Comparison of ENCODE assay signal across 9 mouse cellular contexts in genomic region chr2:71874836-71875235, GRCm38 (mm10). TPM values are rescaled to one million over a fixed set of nuclear protein-coding genes. Genes with fewer than 3 reads are reported as not detected.
A peak's percentile ranks its signal among the peaks of the same experiment; 100 is the strongest.
DNase-seq lines count a peak whose midpoint lies in the region; ATAC-seq lines count a peak whose summit lies in the region.
"Had no signal": no experiment of that assay in that cellular context is flagged by ENCODE, and none has a peak within 500 bp of the region (broad histone marks: within the 10 kb centered on the region; RNA-seq: fewer than 3 reads in every experiment).

No protein-coding gene starts in this region.

- intact Hi-C loops in heart, postnatal 25 days (cut with DNase I): loop anchor here (10.0 kb wide), 1 partner anchor 1400 kb away; the partner anchor contains the start of gene Sp9

- 0 out of 2 replicates have a peak overlapping the region, but pooled peaks have one; percentile 3 for H3K27ac ChIP-seq in heart, embryonic 15.5 days
- H3K27ac ChIP-seq in midbrain, embryonic 11.5 days (ENCODE audit: low read depth, low read length): no peak overlapping the region
- H3K27ac ChIP-seq in midbrain, embryonic 14.5 days (replicated peaks; ENCODE audit: low read depth, low read length): no peak overlapping the region
- no peak overlapping the region for H3K27ac ChIP-seq in limb, embryonic 13.5 days

- no peaks in the 10 kb centered on the region for H3K9me3 ChIP-seq in heart, embryonic 15.5 days (replicated peaks)
- no peaks in the 10 kb centered on the region for H3K9me3 ChIP-seq in midbrain, embryonic 11.5 days (ENCODE audit: control insufficient read depth, low read length)
- H3K9me3 ChIP-seq in midbrain, embryonic 14.5 days (ENCODE audit: control insufficient read depth, low read length): no peaks in the 10 kb centered on the region
- H3K9me3 ChIP-seq in limb, embryonic 13.5 days: no peaks in the 10 kb centered on the region

- 68% methylated on average over 2 of the region's 2 CpGs for WGBS in heart, embryonic 15.5 days
- 32% methylated on average over 2 of the region's 2 CpGs for WGBS in midbrain, embryonic 11.5 days
- WGBS in midbrain, embryonic 14.5 days: 33% methylated on average over 2 of the region's 2 CpGs
- 56% methylated on average over 2 of the region's 2 CpGs for WGBS in limb, embryonic 13.5 days

- H3K27me3 ChIP-seq in heart, embryonic 15.5 days: no peaks in the 10 kb centered on the region
- H3K27me3 ChIP-seq in midbrain, embryonic 11.5 days (ENCODE audit: control insufficient read depth, insufficient read depth, low read length): no peaks in the 10 kb centered on the region
- no peaks in the 10 kb centered on the region for H3K27me3 ChIP-seq in midbrain, embryonic 14.5 days (ENCODE audit: control insufficient read depth, insufficient read depth, low read length)
- no peaks in the 10 kb centered on the region for H3K27me3 ChIP-seq in limb, embryonic 13.5 days

- H3K9ac ChIP-seq in heart, embryonic 15.5 days: peak overlapping the region; percentile 32; the same call in 1 of the 2 replicates
- H3K9ac ChIP-seq in midbrain, embryonic 11.5 days (ENCODE audit: low read length): no peak overlapping the region
- H3K9ac ChIP-seq in midbrain, embryonic 14.5 days (replicated peaks; ENCODE audit: low read length): no peak overlapping the region
- no peak overlapping the region for H3K9ac ChIP-seq in limb, embryonic 13.5 days

- H3K4me1 ChIP-seq in heart, embryonic 15.5 days (replicated peaks): peaks cover 30% of the 10 kb centered on the region
- H3K4me1 ChIP-seq in midbrain, embryonic 11.5 days (ENCODE audit: control insufficient read depth, insufficient read depth, low read length): peaks cover 2% of the 10 kb centered on the region; the same call in 1 of the 2 replicates
- peaks cover 7% of the 10 kb centered on the region; the same call in 1 of the 2 replicates for H3K4me1 ChIP-seq in midbrain, embryonic 14.5 days (ENCODE audit: control insufficient read depth, insufficient read depth, low read length)
- peaks cover 22% of the 10 kb centered on the region for H3K4me1 ChIP-seq in limb, embryonic 13.5 days

- no peak for ATAC-seq in heart, embryonic 15.5 days (replicated peaks; ENCODE audit: insufficient number of reproducible peaks, insufficient read depth, low FRiP score, low read depth)
- no peak for ATAC-seq in midbrain, embryonic 11.5 days (ENCODE audit: low FRiP score)
- no peak for ATAC-seq in midbrain, embryonic 14.5 days (ENCODE audit: low FRiP score, low TSS enrichment)
- ATAC-seq in limb, embryonic 13.5 days (ENCODE audit: low FRiP score, low read depth): no peak

- peak overlapping the region; percentile 96 for H3K4me2 ChIP-seq in heart, embryonic 15.5 days
- H3K4me2 ChIP-seq in midbrain, embryonic 11.5 days: peak overlapping the region; percentile 9; the same call in 1 of the 2 replicates
- H3K4me2 ChIP-seq in midbrain, embryonic 14.5 days (ENCODE audit: low read length): no peak overlapping the region
- peak overlapping the region; percentile 86 for H3K4me2 ChIP-seq in limb, embryonic 13.5 days (replicated peaks)

- no peak for DNase-seq in heart, postnatal 25 days (ENCODE audit: low spot score)
- DNase-seq in midbrain, embryonic 11.5 days (ENCODE audit: low spot score, missing footprints): no peak
- no peak for DNase-seq in midbrain, embryonic 14.5 days
- DNase-seq in urinary bladder, postnatal 4 days (ENCODE audit: low spot score in 2 of 2): no peak
- no peak for DNase-seq in adrenal gland, adult 8-10 months
- DNase-seq: kidney, postnatal 10 days; lung, postnatal 4 days had no signal

- peaks cover 4% of the 10 kb centered on the region; the same call in 1 of the 2 replicates for H3K36me3 ChIP-seq in heart, embryonic 15.5 days
- H3K36me3 ChIP-seq in midbrain, embryonic 11.5 days (ENCODE audit: control insufficient read depth, insufficient read depth, low read length): no peaks in the 10 kb centered on the region
- no peaks in the 10 kb centered on the region for H3K36me3 ChIP-seq in midbrain, embryonic 14.5 days (ENCODE audit: control insufficient read depth, insufficient read depth, low read length)
- peaks cover 19% of the 10 kb centered on the region; the same call in 1 of the 2 replicates for H3K36me3 ChIP-seq in limb, embryonic 13.5 days

- peak overlapping the region; percentile 88 for H3K4me3 ChIP-seq in heart, embryonic 15.5 days
- H3K4me3 ChIP-seq in midbrain, embryonic 11.5 days (ENCODE audit: low read depth, low read length): no peak overlapping the region
- no peak overlapping the region for H3K4me3 ChIP-seq in midbrain, embryonic 14.5 days (replicated peaks; ENCODE audit: low read depth, low read length)
- H3K4me3 ChIP-seq in limb, embryonic 13.5 days: peak overlapping the region; percentile 83; the same call in 1 of the 2 replicates

RNA-seq across cellular contexts. Expression of gene Pdk1, which starts 1.8 kb away (rescaled TPM):
- polyA plus RNA-seq in heart, embryonic 15.5 days (2015; fragmentation: Nextera tagmentation; extraction: Ambion mirVana): 86.5 and 97.9 TPM in 2 replicates
- 100 to 1,000 TPM; 115 to 116 TPM for total RNA-seq in heart, postnatal 25 days (2021)
- 31.4 and 33.9 TPM in 2 replicates for polyA plus RNA-seq in midbrain, embryonic 11.5 days (2014; fragmentation: Nextera tagmentation; extraction: Ambion mirVana)
- 14.6 and 23.2 TPM in 2 replicates for polyA plus RNA-seq in midbrain, embryonic 14.5 days (2014; fragmentation: Nextera tagmentation; extraction: Ambion mirVana)
- polyA plus RNA-seq in limb, embryonic 13.5 days (2015; fragmentation: Nextera tagmentation; extraction: Ambion mirVana): 55.2 and 58.7 TPM in 2 replicates
- 10 to 100 TPM; 24.3 to 40.4 (median 31.7) TPM for total RNA-seq in adrenal gland, adult 8-10 months (2022)

Comparison
In these comparisons a context has a peak if more than half of its experiments do, and no peak if none do; other contexts are left out.
1. H3K4me3 ChIP-seq: peak in heart, embryonic 15.5 days (single experiment) and limb, embryonic 13.5 days (single experiment); none in midbrain, embryonic 11.5 days (single experiment) and midbrain, embryonic 14.5 days (single experiment).